Mouse (Mus musculus) erythroblast, adult 5-6 weeks (primary cell): ENCODE data around the gene Elovl2. TPM values are rescaled to one million over a fixed set of nuclear protein-coding genes. Genes with fewer than 3 reads are reported as not detected.
"Not testable (repeated sequence)": the region's sequence is repeated elsewhere in the genome, so short reads cannot be mapped to it uniquely, and the experiment has no call there.

ENCODE experiments used
- ATAC-seq: replicated peaks from 2 replicates; pipeline ENCODE4 v1.8.0; 2016; ENCODE audit warnings: moderate number of reproducible peaks, mild to moderate bottlenecking, moderate TSS enrichment, inconsistent platforms; ENCODE audit not compliant: poor library complexity, low FRiP score, severe bottlenecking
- total RNA-seq, 2 experiments: library from RNA; stranded (forward) in 1 of 2; stranded (reverse) in 1 of 2; fragments of 150-400 nt in 1 of 2; fragments of 200-764, 138-1000 nt in 1 of 2; gene quantifications; 2 replicates each; pipeline versions ENCODE4 v1.2.3 to v1.2.4; 2015 to 2017; ENCODE audit warnings: low replicate concordance in 2 of 2

Elovl2 gene
- total RNA-seq, 2 experiments from 2014 or later: not detected

GRCm38 (mm10) chr13:41235845-41236741, 15.9 kb upstream of the Elovl2 start:
- no peak for ATAC-seq

GRCm38 (mm10) chr13:41235181-41235580, 15.0 kb upstream of the Elovl2 start:
- ATAC-seq: no peak

GRCm38 (mm10) chr13:41233241-41233640, 13.0 kb upstream of the Elovl2 start:
- no peak for ATAC-seq

- no peak for ATAC-seq
These were observed 12.0 kb upstream of the Elovl2 start for GRCm38 (mm10) chr13:41232209-41232608.

- ATAC-seq: no peak
These were observed 11.3 kb upstream of the Elovl2 start for GRCm38 (mm10) chr13:41231389-41231983.

GRCm38 (mm10) chr13:41230256-41230655, 10.1 kb upstream of the Elovl2 start:
- no peak for ATAC-seq

GRCm38 (mm10) chr13:41228060-41228459, 7.9 kb upstream of the Elovl2 start:
- no peak for ATAC-seq

- ATAC-seq: no peak
These were observed 6.3 kb upstream of the Elovl2 start for GRCm38 (mm10) chr13:41226513-41226912.

GRCm38 (mm10) chr13:41219687-41220303, 410 bp downstream of the Elovl2 start:
- ATAC-seq: no peak

GRCm38 (mm10) chr13:41219056-41219455, 1.1 kb downstream of the Elovl2 start:
- no peak for ATAC-seq

GRCm38 (mm10) chr13:41216236-41216635, 4.0 kb downstream of the Elovl2 start:
- no peak for ATAC-seq

- no peak for ATAC-seq
These were observed 4.5 kb downstream of the Elovl2 start for GRCm38 (mm10) chr13:41215669-41216068.

GRCm38 (mm10) chr13:41212558-41213322, 7.5 kb downstream of the Elovl2 start:
- no peak for ATAC-seq

- no peak for ATAC-seq
These were observed 8.9 kb downstream of the Elovl2 start for GRCm38 (mm10) chr13:41211276-41211675.

GRCm38 (mm10) chr13:41206241-41206640, 14.0 kb downstream of the Elovl2 start:
- ATAC-seq: no peak

- ATAC-seq: not testable (repeated sequence)
These were observed 14.6 kb downstream of the Elovl2 start for GRCm38 (mm10) chr13:41205568-41205967.

GRCm38 (mm10) chr13:41203691-41204090, 16.5 kb downstream of the Elovl2 start:
- ATAC-seq: no peak

GRCm38 (mm10) chr13:41203289-41203688, 16.9 kb downstream of the Elovl2 start:
- ATAC-seq: no peak

- no peak for ATAC-seq
These were observed 19.3 kb downstream of the Elovl2 start for GRCm38 (mm10) chr13:41200861-41201260.
